Mouse (Mus musculus): ENCODE measurements at regions not wholly inside any gene's neighbourhood (a gene's known extent, or its start where the extent isn't known, plus 50 kb on each side); places are given as distances from the start of the nearest gene placed in this dataset.

GRCm38 (mm10) chrX:158920217-158920616, 289.9 kb upstream of the Rps6ka3 start:
- Histone ChIP-seq H3K36me3 (ENCODE audit: control insufficient read depth, insufficient read depth, low read length) (no peaks in the 10 kb centered on the region), H3K27me3 (ENCODE audit: control insufficient read depth, insufficient read depth, low read length) (no peaks in the 10 kb centered on the region), H3K27ac (ENCODE audit: insufficient read depth, low read depth, low read length) (no peak overlapping the region), H3K4me1 (ENCODE audit: control insufficient read depth, insufficient read depth, insufficient read length, low read length) (no peaks in the 10 kb centered on the region), H3K4me3 (ENCODE audit: low read depth, low read length) (no peak overlapping the region)
- 57% methylated on average over 3 of the region's 3 CpGs for WGBS
- TF ChIP-seq POLR2A (IDR thresholded peaks at IDR 0.05; ENCODE audit: low read depth, low read length) (no peak), CTCF (IDR thresholded peaks at IDR 0.05; ENCODE audit: extremely low read depth, insufficient read length, insufficient replicate concordance, low read depth, low read length) (no peak)

- H3K4me3 ChIP-seq (ENCODE audit: low read depth, low read length), result no peak overlapping the region
- H3K4me1 ChIP-seq (ENCODE audit: control insufficient read depth, insufficient read depth, insufficient read length, low read length), result no peaks in the 10 kb centered on the region
- no peak overlapping the region for H3K27ac ChIP-seq (ENCODE audit: insufficient read depth, low read depth, low read length)
- no peaks in the 10 kb centered on the region for H3K27me3 ChIP-seq (ENCODE audit: control insufficient read depth, insufficient read depth, low read length)
- TF ChIP-seq POLR2A (IDR thresholded peaks at IDR 0.05; ENCODE audit: low read depth, low read length) (no peak), CTCF (IDR thresholded peaks at IDR 0.05; ENCODE audit: extremely low read depth, insufficient read length, insufficient replicate concordance, low read depth, low read length) (no peak)
- WGBS, result 51% methylated on average over 5 of the region's 5 CpGs
- no peaks in the 10 kb centered on the region for H3K36me3 ChIP-seq (ENCODE audit: control insufficient read depth, insufficient read depth, low read length)
Observed at GRCm38 (mm10) chrX:158921424-158921823, 288.7 kb upstream of the Rps6ka3 start.

- Histone ChIP-seq H3K4me1 (ENCODE audit: control insufficient read depth, insufficient read depth, insufficient read length, low read length) (no peaks in the 10 kb centered on the region), H3K4me3 (ENCODE audit: low read depth, low read length) (no peak overlapping the region), H3K27me3 (ENCODE audit: control insufficient read depth, insufficient read depth, low read length) (no peaks in the 10 kb centered on the region), H3K36me3 (ENCODE audit: control insufficient read depth, insufficient read depth, low read length) (no peaks in the 10 kb centered on the region), H3K27ac (ENCODE audit: insufficient read depth, low read depth, low read length) (no peak overlapping the region)
- WGBS, result 25% methylated on average over 14 of the region's 14 CpGs
- TF ChIP-seq POLR2A (IDR thresholded peaks at IDR 0.05; ENCODE audit: low read depth, low read length), result no peak
- TF ChIP-seq CTCF (IDR thresholded peaks at IDR 0.05; ENCODE audit: extremely low read depth, insufficient read length, insufficient replicate concordance, low read depth, low read length), result peak; percentile 36; the same call in 1 of the 2 replicates
Observed at GRCm38 (mm10) chrX:158921838-158922450, 288.2 kb upstream of the Rps6ka3 start.

GRCm38 (mm10) chrX:158923081-158923561, 287.0 kb upstream of the Rps6ka3 start:
- 20% methylated on average over 14 of the region's 14 CpGs for WGBS
- H3K4me1 ChIP-seq (ENCODE audit: control insufficient read depth, insufficient read depth, insufficient read length, low read length), result no peaks in the 10 kb centered on the region
- no peaks in the 10 kb centered on the region for H3K36me3 ChIP-seq (ENCODE audit: control insufficient read depth, insufficient read depth, low read length)

GRCm38 (mm10) chrX:158923657-158924489, 286.2 kb upstream of the Rps6ka3 start:
- TF ChIP-seq POLR2A (IDR thresholded peaks at IDR 0.05; ENCODE audit: low read depth, low read length) (no peak), CTCF (IDR thresholded peaks at IDR 0.05; ENCODE audit: extremely low read depth, insufficient read length, insufficient replicate concordance, low read depth, low read length) (no peak)
- H3K4me1 ChIP-seq (ENCODE audit: control insufficient read depth, insufficient read depth, insufficient read length, low read length), result no peaks in the 10 kb centered on the region
- H3K27me3 ChIP-seq (ENCODE audit: control insufficient read depth, insufficient read depth, low read length), result no peaks in the 10 kb centered on the region
- H3K27ac ChIP-seq (ENCODE audit: insufficient read depth, low read depth, low read length), result no peak overlapping the region
- 28% methylated on average over 17 of the region's 17 CpGs for WGBS
- H3K36me3 ChIP-seq (ENCODE audit: control insufficient read depth, insufficient read depth, low read length), result no peaks in the 10 kb centered on the region
- H3K4me3 ChIP-seq (ENCODE audit: low read depth, low read length), result no peak overlapping the region

More at GRCm38 (mm10) chrX:158923081-158923561, 287.0 kb upstream of the Rps6ka3 start:
- Histone ChIP-seq H3K27ac (ENCODE audit: insufficient read depth, low read depth, low read length) (no peak overlapping the region), H3K4me3 (ENCODE audit: low read depth, low read length) (no peak overlapping the region), H3K27me3 (ENCODE audit: control insufficient read depth, insufficient read depth, low read length) (no peaks in the 10 kb centered on the region)
- no peak for TF ChIP-seq POLR2A (IDR thresholded peaks at IDR 0.05; ENCODE audit: low read depth, low read length)
- TF ChIP-seq CTCF (IDR thresholded peaks at IDR 0.05; ENCODE audit: extremely low read depth, insufficient read length, insufficient replicate concordance, low read depth, low read length), result no peak

- 36% methylated on average over 6 of the region's 6 CpGs for WGBS
- no peaks in the 10 kb centered on the region for H3K4me1 ChIP-seq (ENCODE audit: control insufficient read depth, insufficient read depth, insufficient read length, low read length)
Observed at GRCm38 (mm10) chrX:158924490-158925398, 285.4 kb upstream of the Rps6ka3 start.

More at GRCm38 (mm10) chrX:158924490-158925398, 285.4 kb upstream of the Rps6ka3 start:
- H3K27me3 ChIP-seq (ENCODE audit: control insufficient read depth, insufficient read depth, low read length), result no peaks in the 10 kb centered on the region
- H3K4me3 ChIP-seq (ENCODE audit: low read depth, low read length), result no peak overlapping the region
- no peaks in the 10 kb centered on the region for H3K36me3 ChIP-seq (ENCODE audit: control insufficient read depth, insufficient read depth, low read length)
- no peak for TF ChIP-seq POLR2A (IDR thresholded peaks at IDR 0.05; ENCODE audit: low read depth, low read length)
- no peak for TF ChIP-seq CTCF (IDR thresholded peaks at IDR 0.05; ENCODE audit: extremely low read depth, insufficient read length, insufficient replicate concordance, low read depth, low read length)
- no peak overlapping the region for H3K27ac ChIP-seq (ENCODE audit: insufficient read depth, low read depth, low read length)

Data from small intestine, adult 2 months (tissue).